Mouse (Mus musculus) B cell, adult 67 days (primary cell): ENCODE results near the gene Olfr220. TPM values are rescaled to one million over a fixed set of nuclear protein-coding genes. Genes with fewer than 3 reads are reported as not detected.

Source experiments
- total RNA-seq, 2 experiments: library from RNA; stranded (reverse); gene quantifications; 4 replicates each; pipeline ENCODE4 v1.2.4; 2023

Olfr220 gene
- total RNA-seq: not detected

DNA sequence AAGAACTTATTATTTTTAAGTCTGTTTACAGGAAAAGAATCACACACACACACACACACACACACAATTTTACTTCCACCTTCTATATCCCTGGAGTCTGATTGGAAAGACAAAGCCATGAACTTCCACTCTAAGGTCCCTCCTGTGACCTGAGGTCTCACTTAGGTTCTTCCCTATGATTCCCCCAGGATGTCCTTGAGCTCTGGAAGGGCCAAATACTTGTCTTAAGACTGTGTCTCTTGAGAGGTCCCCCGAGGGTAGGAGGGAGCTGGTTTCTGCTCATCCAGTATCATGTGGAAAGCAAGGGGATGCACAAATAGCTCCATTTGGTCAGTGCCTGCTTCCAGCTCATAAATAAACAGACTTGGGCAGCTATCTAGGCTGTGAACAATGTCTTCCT is at the start of gene Olfr220:
Olfr220 (plus strand) TSS at position 301 of the 400 bp plus-strand sequence.

DNA sequence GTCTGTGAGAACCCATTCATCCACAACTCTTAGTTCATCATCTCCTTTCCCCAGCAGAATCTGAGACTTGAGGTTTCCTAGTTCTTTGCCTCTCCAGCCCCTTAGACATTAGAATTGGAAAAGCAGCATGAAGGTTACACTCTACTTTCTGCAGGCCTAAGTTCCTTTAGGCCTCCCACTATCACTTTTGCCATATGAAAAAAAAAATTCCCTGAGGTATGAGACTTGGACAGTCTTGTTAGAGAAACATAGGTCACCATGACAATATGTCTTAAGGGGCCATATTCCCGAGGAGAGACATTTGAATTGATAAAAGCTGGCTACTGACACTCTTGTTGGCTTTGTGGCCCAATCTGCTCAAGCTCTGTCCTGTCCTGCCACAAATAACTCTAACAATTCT is 18.1 kb upstream of the Olfr220 start, which contains the start of gene Olfr414:
Olfr414 (plus strand) TSS at position 301 of the 400 bp plus-strand sequence.

Other genes starting within 250 kb of the Olfr220 start
- not detected for gene Olfr419, start 190.0 kb upstream of the Olfr220 start, total RNA-seq
- gene Mptx1, start 111.6 kb upstream of the Olfr220 start, total RNA-seq: not detected
- gene Olfr417, start 77.0 kb upstream of the Olfr220 start, total RNA-seq: not detected
- gene Olfr248, start 51.0 kb upstream of the Olfr220 start, total RNA-seq: not detected
- gene Olfr414, start 18.0 kb upstream of the Olfr220 start, total RNA-seq: not detected
- gene Fmn2, start 59.7 kb downstream of the Olfr220 start, total RNA-seq: under 1 TPM; 0.29 to 0.36 TPM